Mouse (Mus musculus): Measurements from ENCODE around the gene Pagr1b. TPM values are rescaled to one million over a fixed set of nuclear protein-coding genes. Genes with fewer than 3 reads are reported as not detected.

Gene Pagr1b
- 0.42 TPM in 1 of 2 replicates, not detected in the other for polyA plus RNA-seq (2015; fragmentation: Nextera tagmentation; extraction: Ambion mirVana)

DNA sequence TGATC is at the start of gene Pagr1b:
Gene Pagr1b (minus strand): TSS at position 4 of the 5 bp plus-strand sequence.
- peak within 1 kb of the TSS; percentile 96 for H3K27ac ChIP-seq (replicated peaks)
- H3K4me2 ChIP-seq (replicated peaks; ENCODE audit: low read depth), result peak within 1 kb of the TSS; percentile 94
- no peak for TF ChIP-seq EP300 (optimal IDR thresholded peaks at IDR 0.05)
- TF ChIP-seq CTCF (IDR thresholded peaks at IDR 0.05; ENCODE audit: low read depth), result no peak
- H3K27me3 ChIP-seq (ENCODE audit: control insufficient read depth, insufficient read depth, low read length), result no peaks in the 10 kb centered on the region
- H3K9ac ChIP-seq (ENCODE audit: low read length), result peak within 1 kb of the TSS; percentile 74
- no peaks in the 10 kb centered on the region for H3K9me3 ChIP-seq (ENCODE audit: control insufficient read depth, low read length)
- ATAC-seq (ENCODE audit: low FRiP score, low TSS enrichment) (no peak), DNase-seq (ENCODE audit: low spot score) (no peak)
- H3K36me3 ChIP-seq (ENCODE audit: control insufficient read depth, insufficient read depth, low read length), result no peaks in the 10 kb centered on the region
- H3K4me1 ChIP-seq (replicated peaks; ENCODE audit: control insufficient read depth, insufficient read depth), result peaks cover 4% of the 10 kb centered on the region; the same call in 1 of the 2 replicates
- H3K4me3 ChIP-seq (ENCODE audit: low read depth, low read length), result peak within 1 kb of the TSS; percentile 66

DNA sequence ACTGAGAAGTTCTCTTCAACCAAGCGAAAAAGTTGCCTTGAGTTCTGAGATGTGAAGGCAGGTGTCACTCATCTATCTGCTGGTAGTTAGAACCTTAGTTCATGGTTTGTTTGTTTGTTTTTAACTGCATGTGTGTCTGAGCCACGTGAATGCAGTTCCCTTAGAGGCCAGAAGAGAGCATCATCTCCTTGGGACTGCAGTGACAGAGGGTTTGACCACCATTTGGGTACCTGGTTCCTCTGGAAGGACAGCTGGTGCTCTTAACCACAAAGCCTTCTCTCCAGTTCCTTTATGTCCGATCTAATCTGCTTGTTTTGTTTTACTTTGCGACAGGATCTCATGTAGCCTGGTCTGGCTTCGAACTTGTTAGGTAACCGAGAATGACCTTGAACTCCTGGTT is 49.3 kb upstream of the Pagr1b start:
- no peak overlapping the region for H3K4me2 ChIP-seq (replicated peaks; ENCODE audit: low read depth)
- no peak for DNase-seq (ENCODE audit: low spot score)
- no peak overlapping the region for H3K4me3 ChIP-seq (ENCODE audit: low read depth, low read length)
- ATAC-seq (ENCODE audit: low FRiP score, low TSS enrichment), result no peak
- no peaks in the 10 kb centered on the region for H3K36me3 ChIP-seq (ENCODE audit: control insufficient read depth, insufficient read depth, low read length)
- no peaks in the 10 kb centered on the region for H3K4me1 ChIP-seq (replicated peaks; ENCODE audit: control insufficient read depth, insufficient read depth)
- 86% methylated on average over 6 of the region's 6 CpGs for WGBS
- H3K27me3 ChIP-seq (ENCODE audit: control insufficient read depth, insufficient read depth, low read length), result no peaks in the 10 kb centered on the region
- TF ChIP-seq EP300 (optimal IDR thresholded peaks at IDR 0.05) (no peak), CTCF (IDR thresholded peaks at IDR 0.05; ENCODE audit: low read depth) (peak; percentile 15; the same call in 1 of the 2 replicates)
- no peak overlapping the region for H3K9ac ChIP-seq (ENCODE audit: low read length)
- no peak overlapping the region for H3K27ac ChIP-seq (replicated peaks)
- no peaks in the 10 kb centered on the region for H3K9me3 ChIP-seq (ENCODE audit: control insufficient read depth, low read length)

DNA sequence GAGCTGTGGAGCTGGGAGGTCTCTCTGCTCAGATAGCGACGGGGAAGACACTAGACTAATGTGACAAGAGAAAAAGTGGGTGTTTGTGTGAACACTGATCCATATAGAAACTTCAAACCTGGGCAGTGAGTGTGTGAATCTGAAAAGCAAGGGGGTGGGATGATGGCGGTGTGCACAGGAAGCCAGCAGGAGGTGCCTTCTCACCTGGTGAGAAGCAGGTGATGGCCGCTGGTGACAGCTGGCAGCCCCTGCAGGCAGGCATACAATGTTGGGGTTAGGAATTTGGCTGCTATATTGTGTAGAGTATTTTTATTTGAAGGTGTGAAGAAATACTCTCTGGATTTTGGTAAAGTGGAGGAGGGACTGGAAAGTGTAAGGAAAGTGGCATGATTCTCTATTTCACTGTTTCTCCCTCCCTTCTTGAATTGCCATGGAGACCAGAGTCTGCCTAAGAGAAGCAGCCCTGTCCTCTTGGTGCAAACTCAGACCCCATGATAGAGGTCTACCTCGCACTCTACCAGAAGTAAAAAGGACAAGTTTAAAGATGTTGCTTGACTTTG is 38.8 kb upstream of the Pagr1b start:
- 64% methylated on average over 5 of the region's 5 CpGs for WGBS
- Histone ChIP-seq H3K27ac (replicated peaks) (no peak overlapping the region), H3K4me3 (ENCODE audit: low read depth, low read length) (no peak overlapping the region), H3K4me1 (replicated peaks; ENCODE audit: control insufficient read depth, insufficient read depth) (no peaks in the 10 kb centered on the region), H3K4me2 (replicated peaks; ENCODE audit: low read depth) (no peak overlapping the region), H3K27me3 (ENCODE audit: control insufficient read depth, insufficient read depth, low read length) (no peaks in the 10 kb centered on the region), H3K36me3 (ENCODE audit: control insufficient read depth, insufficient read depth, low read length) (no peaks in the 10 kb centered on the region), H3K9me3 (ENCODE audit: control insufficient read depth, low read length) (no peaks in the 10 kb centered on the region), H3K9ac (ENCODE audit: low read length) (no peak overlapping the region)
- no peak for ATAC-seq (ENCODE audit: low FRiP score, low TSS enrichment)
- no peak for DNase-seq (ENCODE audit: low spot score)
- TF ChIP-seq EP300 (optimal IDR thresholded peaks at IDR 0.05) (no peak), CTCF (IDR thresholded peaks at IDR 0.05; ENCODE audit: low read depth) (peak; percentile 25; the same call in 1 of the 2 replicates)

DNA sequence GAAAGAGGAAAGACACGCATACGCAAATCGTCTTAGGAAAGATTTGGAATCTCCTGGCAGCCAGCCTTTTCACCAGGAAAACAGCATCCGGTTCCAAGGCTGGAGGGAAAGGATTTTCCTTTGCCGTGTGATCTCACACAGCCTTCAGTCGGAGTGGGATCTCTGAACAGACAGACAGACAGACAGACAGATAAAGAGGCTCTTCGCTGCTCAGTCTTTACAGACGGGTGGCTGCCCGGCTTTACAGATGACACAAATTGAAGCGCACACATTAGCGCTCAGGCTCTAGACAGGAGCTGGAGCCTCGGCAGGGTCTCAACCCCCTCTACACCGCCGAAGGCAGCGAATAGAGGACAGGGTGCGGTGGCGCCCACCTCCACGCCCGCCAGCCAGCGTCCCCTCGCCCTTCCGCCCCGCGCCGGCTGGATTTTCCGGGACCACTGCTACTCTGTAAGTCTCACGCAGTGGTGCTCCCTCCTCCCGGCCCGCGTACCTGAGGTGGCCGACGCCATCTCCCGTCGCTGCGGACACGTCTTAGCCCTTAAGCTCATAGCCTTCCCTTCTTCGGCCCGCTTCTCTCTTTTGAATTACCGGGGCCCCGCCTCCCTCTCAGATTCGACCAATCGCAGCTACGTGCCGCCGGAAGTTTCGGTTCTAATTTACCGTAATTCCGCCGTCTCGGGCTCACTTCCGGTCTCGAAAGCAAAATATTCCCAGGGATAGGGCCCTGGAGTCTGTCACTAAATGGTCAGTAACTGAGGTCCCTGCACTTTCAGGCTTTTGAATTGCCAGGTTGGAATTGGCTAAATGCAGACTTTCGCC is 25.8 kb upstream of the Pagr1b start, which contains the start of gene Kif22:
Gene Kif22 (minus strand): TSS at position 621 of the 822 bp plus-strand sequence.
- H3K36me3 ChIP-seq (ENCODE audit: control insufficient read depth, insufficient read depth, low read length), result no peaks in the 10 kb centered on the region
- peak within 1 kb of the TSS; percentile 78 for H3K9ac ChIP-seq (ENCODE audit: low read length)
- H3K27me3 ChIP-seq (ENCODE audit: control insufficient read depth, insufficient read depth, low read length), result no peaks in the 10 kb centered on the region
- TF ChIP-seq EP300 (optimal IDR thresholded peaks at IDR 0.05) (no peak), CTCF (IDR thresholded peaks at IDR 0.05; ENCODE audit: low read depth) (no peak)
- peak within 1 kb of the TSS; percentile 97 for H3K4me2 ChIP-seq (replicated peaks; ENCODE audit: low read depth)
- H3K4me1 ChIP-seq (replicated peaks; ENCODE audit: control insufficient read depth, insufficient read depth), result no peaks in the 10 kb centered on the region
- DNase-seq (ENCODE audit: low spot score), result peak; percentile 90
- H3K9me3 ChIP-seq (ENCODE audit: control insufficient read depth, low read length), result no peaks in the 10 kb centered on the region
- WGBS, result under 1% methylated on average over 53 of the region's 53 CpGs
- H3K4me3 ChIP-seq (ENCODE audit: low read depth, low read length), result peak within 1 kb of the TSS; percentile 84
- peak within 1 kb of the TSS; percentile 40 for H3K27ac ChIP-seq (replicated peaks)
- ATAC-seq (ENCODE audit: low FRiP score, low TSS enrichment), result peak; percentile 93

DNA sequence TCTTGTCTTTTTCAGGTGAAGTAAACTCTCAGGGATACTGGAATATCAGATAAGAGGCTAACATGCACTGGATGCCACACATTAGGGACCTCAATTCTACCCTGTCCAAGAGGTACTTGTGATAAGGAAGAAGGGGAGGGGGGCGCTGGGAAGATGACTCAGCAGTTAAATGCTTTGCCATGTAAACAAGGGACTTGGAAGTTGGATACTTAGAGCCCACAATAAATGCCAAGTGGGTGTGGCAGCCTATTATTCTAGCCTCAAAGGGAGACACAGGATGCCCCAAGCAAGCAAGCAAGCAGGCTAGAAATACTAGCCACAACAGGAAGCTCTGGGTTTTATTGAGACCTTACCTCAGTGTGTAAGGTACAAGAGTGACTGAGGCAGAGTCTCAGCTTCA is 15.0 kb upstream of the Pagr1b start:
- no peak overlapping the region for H3K27ac ChIP-seq (replicated peaks)
- H3K9ac ChIP-seq (ENCODE audit: low read length), result no peak overlapping the region
- peaks cover 4% of the 10 kb centered on the region; the same call in 1 of the 2 replicates for H3K4me1 ChIP-seq (replicated peaks; ENCODE audit: control insufficient read depth, insufficient read depth)
- 71% methylated on average over 1 of the region's 1 CpGs for WGBS
- no peak for DNase-seq (ENCODE audit: low spot score)
- H3K27me3 ChIP-seq (ENCODE audit: control insufficient read depth, insufficient read depth, low read length), result no peaks in the 10 kb centered on the region
- TF ChIP-seq CTCF (IDR thresholded peaks at IDR 0.05; ENCODE audit: low read depth) (no peak), EP300 (optimal IDR thresholded peaks at IDR 0.05) (no peak)
- no peaks in the 10 kb centered on the region for H3K9me3 ChIP-seq (ENCODE audit: control insufficient read depth, low read length)
- 0 out of 2 replicates have a peak, but pooled peaks cover 3% of the 10 kb centered on the region for H3K36me3 ChIP-seq (ENCODE audit: control insufficient read depth, insufficient read depth, low read length)
- no peak overlapping the region for H3K4me2 ChIP-seq (replicated peaks; ENCODE audit: low read depth)
- no peak for ATAC-seq (ENCODE audit: low FRiP score, low TSS enrichment)
- no peak overlapping the region for H3K4me3 ChIP-seq (ENCODE audit: low read depth, low read length)

DNA sequence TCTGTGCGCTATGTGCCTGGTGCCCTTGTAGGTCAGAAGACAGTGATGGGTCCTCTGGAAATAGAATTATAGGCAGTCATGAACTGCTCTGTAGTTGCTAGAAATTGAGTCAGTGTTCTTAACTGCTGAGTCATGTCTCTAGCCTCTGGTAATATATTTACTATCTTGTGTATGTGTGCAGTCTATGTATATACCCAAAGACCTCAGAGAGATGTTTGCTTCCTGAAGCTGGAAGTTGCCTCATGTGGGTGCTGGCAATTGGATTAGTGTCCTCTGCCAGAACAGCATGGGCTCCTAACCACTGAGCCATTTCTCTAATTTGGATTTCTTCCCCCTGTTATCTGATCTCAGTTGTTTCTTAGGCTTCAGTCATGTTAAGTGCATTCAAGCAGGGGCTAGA is 13.9 kb upstream of the Pagr1b start:
- Histone ChIP-seq H3K27me3 (ENCODE audit: control insufficient read depth, insufficient read depth, low read length) (no peaks in the 10 kb centered on the region), H3K9me3 (ENCODE audit: control insufficient read depth, low read length) (no peaks in the 10 kb centered on the region), H3K9ac (ENCODE audit: low read length) (no peak overlapping the region), H3K4me1 (replicated peaks; ENCODE audit: control insufficient read depth, insufficient read depth) (peaks cover 4% of the 10 kb centered on the region; the same call in 1 of the 2 replicates), H3K4me2 (replicated peaks; ENCODE audit: low read depth) (no peak overlapping the region), H3K4me3 (ENCODE audit: low read depth, low read length) (no peak overlapping the region), H3K36me3 (ENCODE audit: control insufficient read depth, insufficient read depth, low read length) (0 out of 2 replicates have a peak, but pooled peaks cover 3% of the 10 kb centered on the region), H3K27ac (replicated peaks) (no peak overlapping the region)
- DNase-seq (ENCODE audit: low spot score) (no peak), ATAC-seq (ENCODE audit: low FRiP score, low TSS enrichment) (no peak)
- TF ChIP-seq CTCF (IDR thresholded peaks at IDR 0.05; ENCODE audit: low read depth), result no peak
- TF ChIP-seq EP300 (optimal IDR thresholded peaks at IDR 0.05), result no peak
- WGBS, result 87% methylated on average over 1 of the region's 1 CpGs

Measured in stomach, postnatal 0 days (tissue).